Mouse (Mus musculus): Measurements from ENCODE around the gene Uxs1. TPM values are rescaled to one million over a fixed set of nuclear protein-coding genes. Genes with fewer than 3 reads are reported as not detected.

The Uxs1 gene
- polyA plus RNA-seq, 1 experiment from 2014 or later = 16.9 TPM

DNA sequence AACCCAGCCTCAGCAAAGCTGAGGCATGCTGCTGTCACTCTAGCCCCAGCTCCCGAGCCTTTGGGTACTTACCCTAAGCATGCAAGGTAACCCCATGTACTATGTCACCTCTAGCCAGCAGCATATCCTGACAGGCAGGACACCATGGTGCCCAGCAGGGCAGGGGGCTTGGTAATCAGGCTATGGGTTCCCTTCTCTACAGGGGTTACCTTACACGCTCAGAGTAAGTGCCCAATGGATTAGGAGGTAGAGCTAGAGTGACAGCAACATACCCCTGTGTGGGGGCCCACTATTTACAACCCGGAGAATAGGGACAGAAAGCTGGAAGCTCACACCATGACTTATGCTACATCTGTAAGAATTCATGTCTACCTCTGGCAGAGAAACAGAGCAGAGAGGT lies 57.6 kb downstream of the Uxs1 start:
- 83% methylated on average over 3 of the region's 3 CpGs for WGBS

GRCm38 (mm10) chr1:43769348-43769747 lies 58.3 kb downstream of the Uxs1 start:
- WGBS = 66% methylated on average over 1 of the region's 1 CpGs
- Histone ChIP-seq H3K4me1 (ENCODE audit: control insufficient read depth, insufficient read depth, low read length) (no peaks in the 10 kb centered on the region), H3K4me3 (ENCODE audit: low read depth, low read length) (no peak overlapping the region), H3K9ac (replicated peaks; ENCODE audit: low read depth, low read length) (no peak overlapping the region), H3K27me3 (ENCODE audit: control insufficient read depth, insufficient read depth, low read length) (no peaks in the 10 kb centered on the region), H3K9me3 (ENCODE audit: control insufficient read depth, low read depth, low read length) (no peaks in the 10 kb centered on the region), H3K36me3 (ENCODE audit: control insufficient read depth, insufficient read depth, low read length) (peaks cover 4% of the 10 kb centered on the region; the same call in 1 of the 2 replicates), H3K4me2 (replicated peaks; ENCODE audit: low read depth, low read length) (no peak overlapping the region), H3K27ac (ENCODE audit: low read length) (no peak overlapping the region)
- ATAC-seq (ENCODE audit: insufficient number of reproducible peaks, insufficient read depth, low FRiP score, low read depth) = no peak

More for the DNA sequence above, 57.6 kb downstream of the Uxs1 start:
- no peak overlapping the region for H3K4me2 ChIP-seq (replicated peaks; ENCODE audit: low read depth, low read length)
- H3K4me3 ChIP-seq (ENCODE audit: low read depth, low read length) = no peak overlapping the region
- ATAC-seq (ENCODE audit: insufficient number of reproducible peaks, insufficient read depth, low FRiP score, low read depth) = no peak
- H3K27me3 ChIP-seq (ENCODE audit: control insufficient read depth, insufficient read depth, low read length) = no peaks in the 10 kb centered on the region
- no peaks in the 10 kb centered on the region; the same call in 1 of the 2 replicates for H3K36me3 ChIP-seq (ENCODE audit: control insufficient read depth, insufficient read depth, low read length)
- no peak overlapping the region for H3K9ac ChIP-seq (replicated peaks; ENCODE audit: low read depth, low read length)
- H3K9me3 ChIP-seq (ENCODE audit: control insufficient read depth, low read depth, low read length) = no peaks in the 10 kb centered on the region
- H3K27ac ChIP-seq (ENCODE audit: low read length) = no peak overlapping the region
- no peaks in the 10 kb centered on the region for H3K4me1 ChIP-seq (ENCODE audit: control insufficient read depth, insufficient read depth, low read length)

GRCm38 (mm10) chr1:43768385-43768990 lies 59.1 kb downstream of the Uxs1 start:
- H3K36me3 ChIP-seq (ENCODE audit: control insufficient read depth, insufficient read depth, low read length) = peaks cover 5% of the 10 kb centered on the region; the same call in 1 of the 2 replicates
- H3K27ac ChIP-seq (ENCODE audit: low read length) = no peak overlapping the region

GRCm38 (mm10) chr1:43766328-43766727 lies 61.3 kb downstream of the Uxs1 start:
- H3K4me1 ChIP-seq (ENCODE audit: control insufficient read depth, insufficient read depth, low read length) = no peaks in the 10 kb centered on the region
- no peak overlapping the region for H3K27ac ChIP-seq (ENCODE audit: low read length)
- H3K9me3 ChIP-seq (ENCODE audit: control insufficient read depth, low read depth, low read length) = no peaks in the 10 kb centered on the region
- H3K36me3 ChIP-seq (ENCODE audit: control insufficient read depth, insufficient read depth, low read length) = peaks cover 10% of the 10 kb centered on the region; the same call in 1 of the 2 replicates
- 94% methylated on average over 2 of the region's 2 CpGs for WGBS
- no peak overlapping the region for H3K4me3 ChIP-seq (ENCODE audit: low read depth, low read length)
- H3K9ac ChIP-seq (replicated peaks; ENCODE audit: low read depth, low read length) = no peak overlapping the region
- no peak overlapping the region for H3K4me2 ChIP-seq (replicated peaks; ENCODE audit: low read depth, low read length)
- ATAC-seq (ENCODE audit: insufficient number of reproducible peaks, insufficient read depth, low FRiP score, low read depth) = no peak
- no peaks in the 10 kb centered on the region for H3K27me3 ChIP-seq (ENCODE audit: control insufficient read depth, insufficient read depth, low read length)

More at GRCm38 (mm10) chr1:43768385-43768990, 59.1 kb downstream of the Uxs1 start:
- H3K4me1 ChIP-seq (ENCODE audit: control insufficient read depth, insufficient read depth, low read length) = no peaks in the 10 kb centered on the region
- 73% methylated on average over 4 of the region's 4 CpGs for WGBS
- no peak overlapping the region for H3K9ac ChIP-seq (replicated peaks; ENCODE audit: low read depth, low read length)
- no peak for ATAC-seq (ENCODE audit: insufficient number of reproducible peaks, insufficient read depth, low FRiP score, low read depth)
- no peaks in the 10 kb centered on the region for H3K9me3 ChIP-seq (ENCODE audit: control insufficient read depth, low read depth, low read length)
- no peak overlapping the region for H3K4me3 ChIP-seq (ENCODE audit: low read depth, low read length)
- no peak overlapping the region for H3K4me2 ChIP-seq (replicated peaks; ENCODE audit: low read depth, low read length)
- no peaks in the 10 kb centered on the region for H3K27me3 ChIP-seq (ENCODE audit: control insufficient read depth, insufficient read depth, low read length)

DNA sequence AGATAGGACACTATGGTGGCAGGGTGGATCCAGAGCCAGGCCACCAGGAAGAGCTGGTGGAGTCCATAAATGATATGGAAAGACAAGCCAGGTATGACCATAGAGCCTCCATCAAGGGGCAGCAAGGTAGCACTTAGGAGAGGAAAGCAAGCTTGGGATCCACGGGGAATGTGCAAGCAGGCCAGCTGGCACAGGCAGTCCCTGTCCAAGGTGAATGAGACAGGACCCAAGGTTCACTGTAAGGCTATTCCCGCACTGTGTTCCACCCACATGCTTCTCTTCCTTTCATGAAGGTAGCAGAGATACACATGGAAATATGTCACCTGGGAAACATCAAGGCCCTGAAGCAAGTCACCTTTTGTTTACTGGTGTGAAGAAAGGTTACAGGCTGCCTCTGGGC lies 63.1 kb downstream of the Uxs1 start:
- WGBS = 93% methylated on average over 2 of the region's 2 CpGs
- no peak overlapping the region for H3K4me3 ChIP-seq (ENCODE audit: low read depth, low read length)
- peaks cover 10% of the 10 kb centered on the region; the same call in 1 of the 2 replicates for H3K36me3 ChIP-seq (ENCODE audit: control insufficient read depth, insufficient read depth, low read length)
- no peaks in the 10 kb centered on the region for H3K9me3 ChIP-seq (ENCODE audit: control insufficient read depth, low read depth, low read length)
- H3K27ac ChIP-seq (ENCODE audit: low read length) = no peak overlapping the region
- H3K4me1 ChIP-seq (ENCODE audit: control insufficient read depth, insufficient read depth, low read length) = no peaks in the 10 kb centered on the region
- ATAC-seq (ENCODE audit: insufficient number of reproducible peaks, insufficient read depth, low FRiP score, low read depth) = no peak
- H3K9ac ChIP-seq (replicated peaks; ENCODE audit: low read depth, low read length) = no peak overlapping the region
- H3K4me2 ChIP-seq (replicated peaks; ENCODE audit: low read depth, low read length) = no peak overlapping the region
- no peaks in the 10 kb centered on the region for H3K27me3 ChIP-seq (ENCODE audit: control insufficient read depth, insufficient read depth, low read length)

DNA sequence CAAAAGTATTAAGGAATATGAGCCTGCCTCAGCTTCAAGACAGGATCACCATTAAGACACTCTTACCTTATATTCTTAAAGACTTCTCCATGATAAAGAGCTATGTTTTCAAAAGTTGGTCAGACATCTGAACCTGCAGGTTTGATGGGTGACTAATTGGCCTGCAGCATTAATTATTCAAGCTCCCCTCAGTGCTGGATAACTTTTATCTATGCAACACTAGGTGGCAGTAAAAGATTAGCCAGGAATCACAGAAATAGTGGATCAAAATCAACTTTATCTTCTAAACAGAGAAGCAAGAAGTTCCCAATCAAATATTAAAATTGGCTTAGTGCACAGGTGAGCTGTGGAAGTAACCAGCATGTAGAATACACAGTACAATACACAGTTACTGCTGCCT lies 67.5 kb downstream of the Uxs1 start:
- Histone ChIP-seq H3K4me3 (ENCODE audit: low read depth, low read length) (no peak overlapping the region), H3K4me2 (replicated peaks; ENCODE audit: low read depth, low read length) (no peak overlapping the region), H3K9me3 (ENCODE audit: control insufficient read depth, low read depth, low read length) (no peaks in the 10 kb centered on the region), H3K4me1 (ENCODE audit: control insufficient read depth, insufficient read depth, low read length) (no peaks in the 10 kb centered on the region), H3K27ac (ENCODE audit: low read length) (no peak overlapping the region), H3K27me3 (ENCODE audit: control insufficient read depth, insufficient read depth, low read length) (no peaks in the 10 kb centered on the region), H3K9ac (replicated peaks; ENCODE audit: low read depth, low read length) (no peak overlapping the region), H3K36me3 (ENCODE audit: control insufficient read depth, insufficient read depth, low read length) (peaks cover 14% of the 10 kb centered on the region; the same call in 1 of the 2 replicates)
- ATAC-seq (ENCODE audit: insufficient number of reproducible peaks, insufficient read depth, low FRiP score, low read depth) = no peak

GRCm38 (mm10) chr1:43754448-43755312 lies 72.9 kb downstream of the Uxs1 start:
- peaks cover 12% of the 10 kb centered on the region; the same call in 1 of the 2 replicates for H3K36me3 ChIP-seq (ENCODE audit: control insufficient read depth, insufficient read depth, low read length)
- WGBS = 87% methylated on average over 8 of the region's 8 CpGs
- no peaks in the 10 kb centered on the region for H3K27me3 ChIP-seq (ENCODE audit: control insufficient read depth, insufficient read depth, low read length)

DNA sequence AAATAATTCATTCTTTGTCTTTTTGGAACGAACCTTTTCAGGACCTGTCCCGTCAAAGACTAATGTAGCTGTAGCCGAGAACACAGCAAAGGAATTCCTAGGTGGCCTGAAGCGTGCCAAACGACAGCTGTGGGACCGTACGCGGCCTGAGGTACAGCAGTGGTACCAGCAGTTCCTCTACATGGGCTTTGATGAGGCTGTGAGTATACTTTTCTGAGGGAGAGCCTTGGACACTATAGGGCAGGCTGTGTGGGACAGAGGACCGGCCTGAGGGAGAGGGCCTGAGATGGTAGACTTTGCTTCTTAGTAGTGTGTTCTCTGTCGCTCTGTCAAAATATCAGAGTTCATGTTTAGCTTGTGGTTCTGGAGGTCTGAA lies 89.1 kb downstream of the Uxs1 start:
- H3K27ac ChIP-seq (ENCODE audit: low read length) = no peak overlapping the region
- no peaks in the 10 kb centered on the region for H3K27me3 ChIP-seq (ENCODE audit: control insufficient read depth, insufficient read depth, low read length)
- no peaks in the 10 kb centered on the region for H3K9me3 ChIP-seq (ENCODE audit: control insufficient read depth, low read depth, low read length)
- no peaks in the 10 kb centered on the region for H3K4me1 ChIP-seq (ENCODE audit: control insufficient read depth, insufficient read depth, low read length)
- H3K36me3 ChIP-seq (ENCODE audit: control insufficient read depth, insufficient read depth, low read length) = no peaks in the 10 kb centered on the region
- ATAC-seq (ENCODE audit: insufficient number of reproducible peaks, insufficient read depth, low FRiP score, low read depth) = no peak
- H3K4me3 ChIP-seq (ENCODE audit: low read depth, low read length) = no peak overlapping the region
- no peak overlapping the region for H3K4me2 ChIP-seq (replicated peaks; ENCODE audit: low read depth, low read length)
- WGBS = 88% methylated on average over 10 of the region's 10 CpGs
- no peak overlapping the region for H3K9ac ChIP-seq (replicated peaks; ENCODE audit: low read depth, low read length)

More at GRCm38 (mm10) chr1:43754448-43755312, 72.9 kb downstream of the Uxs1 start:
- Histone ChIP-seq H3K4me2 (replicated peaks; ENCODE audit: low read depth, low read length) (no peak overlapping the region), H3K4me1 (ENCODE audit: control insufficient read depth, insufficient read depth, low read length) (no peaks in the 10 kb centered on the region), H3K9me3 (ENCODE audit: control insufficient read depth, low read depth, low read length) (no peaks in the 10 kb centered on the region), H3K9ac (replicated peaks; ENCODE audit: low read depth, low read length) (no peak overlapping the region), H3K4me3 (ENCODE audit: low read depth, low read length) (no peak overlapping the region), H3K27ac (ENCODE audit: low read length) (no peak overlapping the region)
- no peak for ATAC-seq (ENCODE audit: insufficient number of reproducible peaks, insufficient read depth, low FRiP score, low read depth)

All from stomach, embryonic 14.5 days (tissue).